Mouse (Mus musculus): ENCODE data around the gene Olfr1385. TPM values are rescaled to one million over a fixed set of nuclear protein-coding genes. Genes with fewer than 3 reads are reported as not detected.
"Not testable (repeated sequence)": the region's sequence is repeated elsewhere in the genome, so short reads cannot be mapped to it uniquely, and the experiment has no call there.

The Olfr1385 gene
- not detected in 2 replicates for polyA plus RNA-seq (2014; fragmentation: Nextera tagmentation; extraction: Ambion mirVana)

- H3K36me3 ChIP-seq (ENCODE audit: control insufficient read depth, insufficient read depth, low read length); H3K27me3 ChIP-seq (ENCODE audit: control insufficient read depth, insufficient read depth, low read length); H3K9me3 ChIP-seq (ENCODE audit: control insufficient read depth, low read length); H3K9ac ChIP-seq (replicated peaks; ENCODE audit: low read depth, low read length); ATAC-seq (ENCODE audit: low read depth); H3K27ac ChIP-seq (ENCODE audit: low read depth, low read length); H3K4me1 ChIP-seq (ENCODE audit: control insufficient read depth, insufficient read depth, low read length); H3K4me3 ChIP-seq (ENCODE audit: low read depth, low read length); H3K4me2 ChIP-seq (ENCODE audit: low read depth, low read length): not testable (repeated sequence)
- 88% methylated on average over 1 of the region's 1 CpGs for WGBS
Measured at GRCm38 (mm10) chr11:49488770-49489169, at the start of gene Olfr1385. TSS of gene Olfr1385 (plus strand) at chr11:49489070.

GRCm38 (mm10) chr11:49455043-49455442 is 33.8 kb upstream of the Olfr1385 start, which contains the start of gene Olfr1387:
TSS of gene Olfr1387 (plus strand) at chr11:49455343.
- no peaks in the 10 kb centered on the region for H3K36me3 ChIP-seq (ENCODE audit: control insufficient read depth, insufficient read depth, low read length)
- H3K9me3 ChIP-seq (ENCODE audit: control insufficient read depth, low read length), result no peaks in the 10 kb centered on the region
- 78% methylated on average over 1 of the region's 1 CpGs for WGBS
- H3K4me3 ChIP-seq (ENCODE audit: low read depth, low read length), result no peak within 1 kb of the TSS
- ATAC-seq (ENCODE audit: low read depth), result no peak
- H3K4me1 ChIP-seq (ENCODE audit: control insufficient read depth, insufficient read depth, low read length), result no peaks in the 10 kb centered on the region
- no peak within 1 kb of the TSS for H3K9ac ChIP-seq (replicated peaks; ENCODE audit: low read depth, low read length)
- no peak within 1 kb of the TSS for H3K27ac ChIP-seq (ENCODE audit: low read depth, low read length)
- no peak within 1 kb of the TSS for H3K4me2 ChIP-seq (ENCODE audit: low read depth, low read length)
- H3K27me3 ChIP-seq (ENCODE audit: control insufficient read depth, insufficient read depth, low read length), result no peaks in the 10 kb centered on the region

- H3K4me2 ChIP-seq (ENCODE audit: low read depth, low read length); H3K4me3 ChIP-seq (ENCODE audit: low read depth, low read length); H3K27ac ChIP-seq (ENCODE audit: low read depth, low read length); ATAC-seq (ENCODE audit: low read depth); H3K4me1 ChIP-seq (ENCODE audit: control insufficient read depth, insufficient read depth, low read length); H3K27me3 ChIP-seq (ENCODE audit: control insufficient read depth, insufficient read depth, low read length); H3K36me3 ChIP-seq (ENCODE audit: control insufficient read depth, insufficient read depth, low read length); H3K9ac ChIP-seq (replicated peaks; ENCODE audit: low read depth, low read length); H3K9me3 ChIP-seq (ENCODE audit: control insufficient read depth, low read length): not testable (repeated sequence)
- WGBS, result 83% methylated on average over 2 of the region's 3 CpGs
Measured at GRCm38 (mm10) chr11:49464746-49465145, 24.1 kb upstream of the Olfr1385 start, which contains the start of gene Olfr1386. TSS of gene Olfr1386 (plus strand) at chr11:49465046.

GRCm38 (mm10) chr11:49485973-49486372 is 2.9 kb upstream of the Olfr1385 start:
- no peak overlapping the region for H3K9ac ChIP-seq (replicated peaks; ENCODE audit: low read depth, low read length)
- no peak overlapping the region for H3K27ac ChIP-seq (ENCODE audit: low read depth, low read length)
- ATAC-seq (ENCODE audit: low read depth), result no peak
- 55% methylated on average over 4 of the region's 4 CpGs for WGBS
- H3K27me3 ChIP-seq (ENCODE audit: control insufficient read depth, insufficient read depth, low read length), result no peaks in the 10 kb centered on the region
- H3K4me1 ChIP-seq (ENCODE audit: control insufficient read depth, insufficient read depth, low read length), result no peaks in the 10 kb centered on the region
- no peaks in the 10 kb centered on the region for H3K36me3 ChIP-seq (ENCODE audit: control insufficient read depth, insufficient read depth, low read length)
- no peak overlapping the region for H3K4me2 ChIP-seq (ENCODE audit: low read depth, low read length)
- H3K9me3 ChIP-seq (ENCODE audit: control insufficient read depth, low read length), result no peaks in the 10 kb centered on the region
- no peak overlapping the region for H3K4me3 ChIP-seq (ENCODE audit: low read depth, low read length)

- WGBS, result 79% methylated on average over 5 of the region's 5 CpGs
- no peak for ATAC-seq (ENCODE audit: low read depth)
- no peak overlapping the region for H3K27ac ChIP-seq (ENCODE audit: low read depth, low read length)
- H3K27me3 ChIP-seq (ENCODE audit: control insufficient read depth, insufficient read depth, low read length), result no peaks in the 10 kb centered on the region
- no peak overlapping the region for H3K4me3 ChIP-seq (ENCODE audit: low read depth, low read length)
- no peaks in the 10 kb centered on the region for H3K4me1 ChIP-seq (ENCODE audit: control insufficient read depth, insufficient read depth, low read length)
- no peak overlapping the region for H3K9ac ChIP-seq (replicated peaks; ENCODE audit: low read depth, low read length)
- H3K4me2 ChIP-seq (ENCODE audit: low read depth, low read length), result no peak overlapping the region
- no peaks in the 10 kb centered on the region for H3K9me3 ChIP-seq (ENCODE audit: control insufficient read depth, low read length)
- no peaks in the 10 kb centered on the region for H3K36me3 ChIP-seq (ENCODE audit: control insufficient read depth, insufficient read depth, low read length)
Measured at GRCm38 (mm10) chr11:49518086-49518485, 29.2 kb downstream of the Olfr1385 start.

- ATAC-seq (ENCODE audit: low read depth), result no peak
- Histone ChIP-seq H3K4me3 (ENCODE audit: low read depth, low read length) (no peak within 1 kb of the TSS), H3K9ac (replicated peaks; ENCODE audit: low read depth, low read length) (no peak within 1 kb of the TSS), H3K27ac (ENCODE audit: low read depth, low read length) (no peak within 1 kb of the TSS), H3K4me2 (ENCODE audit: low read depth, low read length) (no peak within 1 kb of the TSS), H3K9me3 (ENCODE audit: control insufficient read depth, low read length) (no peaks in the 10 kb centered on the region), H3K27me3 (ENCODE audit: control insufficient read depth, insufficient read depth, low read length) (no peaks in the 10 kb centered on the region), H3K36me3 (ENCODE audit: control insufficient read depth, insufficient read depth, low read length) (no peaks in the 10 kb centered on the region), H3K4me1 (ENCODE audit: control insufficient read depth, insufficient read depth, low read length) (no peaks in the 10 kb centered on the region)
Measured at GRCm38 (mm10) chr11:49519348-49519747, 30.5 kb downstream of the Olfr1385 start, which contains the start of gene Olfr1383. TSS of gene Olfr1383 (plus strand) at chr11:49519648.

- WGBS, result 79% methylated on average over 3 of the region's 3 CpGs
- no peak within 1 kb of the TSS for H3K9ac ChIP-seq (replicated peaks; ENCODE audit: low read depth, low read length)
- no peaks in the 10 kb centered on the region for H3K4me1 ChIP-seq (ENCODE audit: control insufficient read depth, insufficient read depth, low read length)
- no peak within 1 kb of the TSS for H3K27ac ChIP-seq (ENCODE audit: low read depth, low read length)
- no peaks in the 10 kb centered on the region for H3K27me3 ChIP-seq (ENCODE audit: control insufficient read depth, insufficient read depth, low read length)
- H3K4me3 ChIP-seq (ENCODE audit: low read depth, low read length), result no peak within 1 kb of the TSS
- H3K4me2 ChIP-seq (ENCODE audit: low read depth, low read length), result no peak within 1 kb of the TSS
- H3K9me3 ChIP-seq (ENCODE audit: control insufficient read depth, low read length), result no peaks in the 10 kb centered on the region
- no peak for ATAC-seq (ENCODE audit: low read depth)
- no peaks in the 10 kb centered on the region for H3K36me3 ChIP-seq (ENCODE audit: control insufficient read depth, insufficient read depth, low read length)
Measured at GRCm38 (mm10) chr11:49527947-49528346, 39.1 kb downstream of the Olfr1385 start, which contains the start of gene Olfr1382. TSS of gene Olfr1382 (plus strand) at chr11:49528247.

GRCm38 (mm10) chr11:49532761-49533160 is 43.9 kb downstream of the Olfr1385 start:
- Histone ChIP-seq H3K9ac (replicated peaks; ENCODE audit: low read depth, low read length) (no peak overlapping the region), H3K4me3 (ENCODE audit: low read depth, low read length) (no peak overlapping the region), H3K4me1 (ENCODE audit: control insufficient read depth, insufficient read depth, low read length) (no peaks in the 10 kb centered on the region), H3K36me3 (ENCODE audit: control insufficient read depth, insufficient read depth, low read length) (no peaks in the 10 kb centered on the region), H3K9me3 (ENCODE audit: control insufficient read depth, low read length) (no peaks in the 10 kb centered on the region), H3K4me2 (ENCODE audit: low read depth, low read length) (no peak overlapping the region), H3K27ac (ENCODE audit: low read depth, low read length) (no peak overlapping the region), H3K27me3 (ENCODE audit: control insufficient read depth, insufficient read depth, low read length) (no peaks in the 10 kb centered on the region)
- no peak for ATAC-seq (ENCODE audit: low read depth)

GRCm38 (mm10) chr11:49536631-49537030 is 47.8 kb downstream of the Olfr1385 start:
- not testable (repeated sequence) for H3K4me1 ChIP-seq (ENCODE audit: control insufficient read depth, insufficient read depth, low read length); H3K9me3 ChIP-seq (ENCODE audit: control insufficient read depth, low read length); H3K36me3 ChIP-seq (ENCODE audit: control insufficient read depth, insufficient read depth, low read length); H3K27ac ChIP-seq (ENCODE audit: low read depth, low read length); H3K4me2 ChIP-seq (ENCODE audit: low read depth, low read length); H3K4me3 ChIP-seq (ENCODE audit: low read depth, low read length); H3K27me3 ChIP-seq (ENCODE audit: control insufficient read depth, insufficient read depth, low read length); H3K9ac ChIP-seq (replicated peaks; ENCODE audit: low read depth, low read length)
- WGBS, result 90% methylated on average over 2 of the region's 2 CpGs
- ATAC-seq (ENCODE audit: low read depth), result peak; percentile 77; the same call in 1 of the 2 replicates
